Mouse (Mus musculus) MEL-GATA-1-ER (cell line): ENCODE data around the gene Psg19.

ENCODE experiments used
- DNase-seq: peaks from one replicate; pipeline ENCODE4 v3.0.0-alpha.2; 2012; ENCODE audit warnings: low read depth; ENCODE audit errors: extremely low read depth

Psg19 gene

GRCm38 (mm10) chr7:18746189-18746860 is 52.0 kb downstream of the Psg19 start:
- no peak for DNase-seq
